ENCODE assay signal across 8 mouse cellular contexts in genomic region chr11:20794196-20794912, GRCm38 (mm10). TPM values are rescaled to one million over a fixed set of nuclear protein-coding genes. Genes with fewer than 3 reads are reported as not detected.
DNase-seq lines count a peak whose midpoint lies in the region; ATAC-seq lines count a peak whose summit lies in the region.

No protein-coding gene starts in this region.

- ATAC-seq in intestine, embryonic 15.5 days, result peak; percentile 88

- no peak overlapping the region for H3K4me3 ChIP-seq in intestine, embryonic 15.5 days (replicated peaks)
- no peak overlapping the region for H3K4me3 ChIP-seq in midbrain, embryonic 10.5 days

- H3K36me3 ChIP-seq in intestine, embryonic 15.5 days, result no peaks in the 10 kb centered on the region
- H3K36me3 ChIP-seq in midbrain, embryonic 10.5 days, result no peaks in the 10 kb centered on the region

- H3K4me1 ChIP-seq in intestine, embryonic 15.5 days (replicated peaks), result 0 out of 2 replicates have a peak, but pooled peaks cover 3% of the 10 kb centered on the region
- peaks cover 10% of the 10 kb centered on the region for H3K4me1 ChIP-seq in midbrain, embryonic 10.5 days

- H3K27me3 ChIP-seq in intestine, embryonic 15.5 days (replicated peaks), result 0 out of 2 replicates have a peak, but pooled peaks cover 3% of the 10 kb centered on the region
- H3K27me3 ChIP-seq in midbrain, embryonic 10.5 days (ENCODE audit: low read depth, poor library complexity, severe bottlenecking), result no peaks in the 10 kb centered on the region

- H3K4me2 ChIP-seq in intestine, embryonic 15.5 days (replicated peaks), result no peak overlapping the region

- DNase-seq in adrenal gland, adult (ENCODE audit: inconsistent age in 2 of 2, low spot score in 1 of 2), result peak; percentile 77 to 94
- DNase-seq in embryo, embryonic 10.5 days (ENCODE audit: low spot score), result peak; percentile 93
- peak; percentile 54 for DNase-seq in gastrocnemius, postnatal 25 days
- DNase-seq in left cerebral cortex, postnatal 25 days (ENCODE audit: low spot score in 2 of 2), result peak; percentile 86 to 91
- peak; percentile 81 for DNase-seq in midbrain, embryonic 10.5 days (ENCODE audit: low spot score)
- DNase-seq in right cerebral cortex, postnatal 4 days, result peak; percentile 88
- DNase-seq in yolk sac, embryonic 10.5 days (ENCODE audit: low spot score), result peak; percentile 67

- no peaks in the 10 kb centered on the region for H3K9me3 ChIP-seq in intestine, embryonic 15.5 days
- peaks cover 4% of the 10 kb centered on the region; the same call in 1 of the 2 replicates for H3K9me3 ChIP-seq in midbrain, embryonic 10.5 days (replicated peaks)

- WGBS in intestine, embryonic 15.5 days, result 36% methylated on average over 10 of the region's 10 CpGs
- 35% methylated on average over 10 of the region's 10 CpGs for WGBS in midbrain, embryonic 10.5 days

- no peak overlapping the region for H3K9ac ChIP-seq in intestine, embryonic 15.5 days

- intact Hi-C loops in left cerebral cortex, postnatal 25 days (cut with DNase I), result loop anchor here (1.0 to 10.0 kb wide), 3 partner anchors 120 to 640 kb away; no protein-coding TSS in a partner anchor

- H3K27ac ChIP-seq in intestine, embryonic 15.5 days, result no peak overlapping the region
- no peak overlapping the region for H3K27ac ChIP-seq in midbrain, embryonic 10.5 days (replicated peaks)

RNA-seq across cellular contexts. Expression of gene Lgalsl, which starts 36.5 kb away (rescaled TPM):
- 10 to 100 TPM; 64.0 to 79.7 TPM for total RNA-seq in gastrocnemius, postnatal 25 days (2021)
- 35.5 and 39.7 TPM in 2 replicates for polyA plus RNA-seq in intestine, embryonic 15.5 days (2015; fragmentation: Nextera tagmentation; extraction: Ambion mirVana)
- total RNA-seq in left cerebral cortex, postnatal 25 days (2021), result 10 to 100 TPM; 86.2 to 93.4 TPM
- polyA plus RNA-seq in midbrain, embryonic 10.5 days (2016; fragmentation: Nextera tagmentation; extraction: Ambion mirVana), result 24.4 and 29.0 TPM in 2 replicates

RNA-seq across cellular contexts. Expression of gene Aftph, which starts 53.0 kb away (rescaled TPM):
- total RNA-seq in gastrocnemius, postnatal 25 days (2021), result 10 to 100 TPM; 13.8 to 15.2 TPM
- polyA plus RNA-seq in intestine, embryonic 15.5 days (2015; fragmentation: Nextera tagmentation; extraction: Ambion mirVana), result 22.1 and 22.6 TPM in 2 replicates
- total RNA-seq in left cerebral cortex, postnatal 25 days (2021), result 10 to 100 TPM; 82.2 to 86.4 TPM
- 22.1 and 23.9 TPM in 2 replicates for polyA plus RNA-seq in midbrain, embryonic 10.5 days (2016; fragmentation: Nextera tagmentation; extraction: Ambion mirVana)

Comparison
In these comparisons a context has a peak if more than half of its experiments do, and no peak if none do; other contexts are left out.
1. RNA of gene Aftph, which starts 53.0 kb away (total RNA-seq): 82.2 to 86.4 TPM in left cerebral cortex, postnatal 25 days; 13.8 to 15.2 TPM in gastrocnemius, postnatal 25 days; every median in the first group is over 4 times any median in the second.
2. Peak in every context shown above with its lines, with median percentiles within 50 percentile points of each other: DNase-seq.